Mouse (Mus musculus): Measurements from ENCODE around the gene Dbil5. TPM values are rescaled to one million over a fixed set of nuclear protein-coding genes. Genes with fewer than 3 reads are reported as not detected.

Gene Dbil5
- polyA plus RNA-seq, 1 experiment from 2014 or later, result not detected

- H3K4me1 ChIP-seq (replicated peaks; ENCODE audit: control insufficient read depth, insufficient read depth, low read length), result peaks cover 25% of the 10 kb centered on the region
- ATAC-seq, result 0 out of 2 replicates have a peak, but pooled peaks have one; percentile 20
- no peak overlapping the region for H3K4me2 ChIP-seq (ENCODE audit: low read length)
- peak overlapping the region; percentile 35; the same call in 1 of the 2 replicates for H3K9ac ChIP-seq (replicated peaks; ENCODE audit: low read depth, low read length)
- no peaks in the 10 kb centered on the region for H3K9me3 ChIP-seq (ENCODE audit: control insufficient read depth, low read length)
- no peak overlapping the region for H3K4me3 ChIP-seq (replicated peaks; ENCODE audit: low read length)
- H3K36me3 ChIP-seq (ENCODE audit: control insufficient read depth, insufficient read depth), result no peaks in the 10 kb centered on the region
- no peaks in the 10 kb centered on the region for H3K27me3 ChIP-seq (replicated peaks; ENCODE audit: control insufficient read depth, insufficient read depth, low read length)
- H3K27ac ChIP-seq (ENCODE audit: low read length), result no peak overlapping the region
- WGBS, result 10% methylated on average over 19 of the region's 19 CpGs
These were observed 45.4 kb downstream of the Dbil5 start for GRCm38 (mm10) chr11:76262611-76263351.

- no peak overlapping the region for H3K9ac ChIP-seq (replicated peaks; ENCODE audit: low read depth, low read length)
- H3K4me3 ChIP-seq (replicated peaks; ENCODE audit: low read length), result no peak overlapping the region
- H3K4me2 ChIP-seq (ENCODE audit: low read length), result no peak overlapping the region
- WGBS, result 24% methylated on average over 7 of the region's 7 CpGs
- peaks cover 20% of the 10 kb centered on the region for H3K4me1 ChIP-seq (replicated peaks; ENCODE audit: control insufficient read depth, insufficient read depth, low read length)
- H3K27me3 ChIP-seq (replicated peaks; ENCODE audit: control insufficient read depth, insufficient read depth, low read length), result no peaks in the 10 kb centered on the region
- peak overlapping the region; percentile 4; the same call in 1 of the 2 replicates for H3K27ac ChIP-seq (ENCODE audit: low read length)
- H3K36me3 ChIP-seq (ENCODE audit: control insufficient read depth, insufficient read depth), result no peaks in the 10 kb centered on the region
- peak; percentile 54; the same call in 1 of the 2 replicates for ATAC-seq
- no peaks in the 10 kb centered on the region for H3K9me3 ChIP-seq (ENCODE audit: control insufficient read depth, low read length)
These were observed 50.1 kb downstream of the Dbil5 start for GRCm38 (mm10) chr11:76267550-76267949.

- Histone ChIP-seq H3K9me3 (ENCODE audit: control insufficient read depth, low read length) (no peaks in the 10 kb centered on the region), H3K9ac (replicated peaks; ENCODE audit: low read depth, low read length) (no peak overlapping the region), H3K4me1 (replicated peaks; ENCODE audit: control insufficient read depth, insufficient read depth, low read length) (peaks cover 15% of the 10 kb centered on the region), H3K4me2 (ENCODE audit: low read length) (no peak overlapping the region), H3K27ac (ENCODE audit: low read length) (peak overlapping the region; percentile 29; the same call in 1 of the 2 replicates), H3K27me3 (replicated peaks; ENCODE audit: control insufficient read depth, insufficient read depth, low read length) (no peaks in the 10 kb centered on the region), H3K36me3 (ENCODE audit: control insufficient read depth, insufficient read depth) (no peaks in the 10 kb centered on the region), H3K4me3 (replicated peaks; ENCODE audit: low read length) (no peak overlapping the region)
- 8% methylated on average over 5 of the region's 5 CpGs for WGBS
- ATAC-seq, result peak; percentile 80; the same call in 1 of the 2 replicates
These were observed 50.6 kb downstream of the Dbil5 start for GRCm38 (mm10) chr11:76268001-76268459.

Other genes starting within 250 kb of the Dbil5 start
- 2.7 and 4.1 TPM in 2 replicates for gene 1700016K19Rik, start 217.7 kb upstream of the Dbil5 start, polyA plus RNA-seq (2015; fragmentation: Nextera tagmentation; extraction: Ambion mirVana)
- 7.4 and 7.5 TPM in 2 replicates for gene Rflnb, start 189.8 kb upstream of the Dbil5 start, polyA plus RNA-seq (2015; fragmentation: Nextera tagmentation; extraction: Ambion mirVana)
- 67.7 and 70.6 TPM in 2 replicates for gene Vps53, start 38.0 kb upstream of the Dbil5 start, polyA plus RNA-seq (2015; fragmentation: Nextera tagmentation; extraction: Ambion mirVana)
- 22.3 and 25.6 TPM in 2 replicates for gene Fam57a, start 37.9 kb upstream of the Dbil5 start, polyA plus RNA-seq (2015; fragmentation: Nextera tagmentation; extraction: Ambion mirVana)
- 17.7 and 20.5 TPM in 2 replicates for gene Gemin4, start 56 bp downstream of the Dbil5 start, polyA plus RNA-seq (2015; fragmentation: Nextera tagmentation; extraction: Ambion mirVana)
- gene Mrm3, start 26.1 kb downstream of the Dbil5 start, polyA plus RNA-seq (2015; fragmentation: Nextera tagmentation; extraction: Ambion mirVana), result 21.8 and 24.6 TPM in 2 replicates
- 127 and 129 TPM in 2 replicates for gene Glod4, start 26.1 kb downstream of the Dbil5 start, polyA plus RNA-seq (2015; fragmentation: Nextera tagmentation; extraction: Ambion mirVana)
- gene Nxn, start 181.5 kb downstream of the Dbil5 start, polyA plus RNA-seq (2015; fragmentation: Nextera tagmentation; extraction: Ambion mirVana), result 14.5 and 15.6 TPM in 2 replicates
- 94.0 and 101 TPM in 2 replicates for gene Timm22, start 189.3 kb downstream of the Dbil5 start, polyA plus RNA-seq (2015; fragmentation: Nextera tagmentation; extraction: Ambion mirVana)